Mouse (Mus musculus) kidney, embryonic 16.5 days (tissue): ENCODE results near the gene R3hcc1l. TPM values are rescaled to one million over a fixed set of nuclear protein-coding genes. Genes with fewer than 3 reads are reported as not detected.

Experiments
- ATAC-seq: fragments of 200-750 bp; cut with Nextera tagmentation; 2 replicates; pipeline ENCODE4 v1.8.0; 2017; ENCODE audit warnings: moderate TSS enrichment; ENCODE audit not compliant: low FRiP score, low TSS enrichment
- H3K27ac ChIP-seq: fragments of 300-500 bp; sonication (generic); 2 replicates; pipeline ENCODE4 v1.5.1; 2014; ENCODE audit warnings: low read length
- H3K27me3 ChIP-seq: fragments of 300-500 bp; sonication (generic); 2 replicates; pipeline ENCODE4 v1.6.1; 2014; ENCODE audit warnings: low read length, control low read depth, mixed read lengths; ENCODE audit not compliant: insufficient read depth
- H3K36me3 ChIP-seq: fragments of 300-500 bp; sonication (generic); 2 replicates; pipeline ENCODE4 v1.6.1; 2014; ENCODE audit warnings: low read length, control low read depth, mixed read lengths; ENCODE audit not compliant: insufficient read depth
- H3K4me1 ChIP-seq: fragments of 300-500 bp; sonication (generic); 2 replicates; pipeline ENCODE4 v1.6.1; 2014; ENCODE audit warnings: low read length, control low read depth, mixed read lengths; ENCODE audit not compliant: insufficient read depth
- H3K4me2 ChIP-seq: fragments of 300-500 bp; sonication (generic); replicated peaks from 2 replicates; pipeline ENCODE4 v1.6.1; 2014; ENCODE audit warnings: low read depth, low read length
- H3K4me3 ChIP-seq: fragments of 300-500 bp; sonication (generic); 2 replicates; pipeline ENCODE4 v1.5.1; 2014; ENCODE audit warnings: mild to moderate bottlenecking, low read length
- H3K9ac ChIP-seq: fragments of 300-500 bp; sonication (generic); replicated peaks from 2 replicates; pipeline ENCODE4 v1.6.1; 2014; ENCODE audit warnings: low read length
- H3K9me3 ChIP-seq: fragments of 300-500 bp; sonication (generic); 2 replicates; pipeline ENCODE4 v1.6.1; 2016; ENCODE audit warnings: low read length, control low read depth
- WGBS: fragments of 180-500 bp; shearing (Covaris S2); extraction: QIAGEN DNeasy Blood & Tissue Kit; methylation state at CpG from one replicate; pipeline ENCODE4 v1.1.7; 2014; 5-methylcytosine and 5-hydroxymethylcytosine counted together
- polyA plus RNA-seq: library from polyadenylated mRNA; unstranded; fragments of >200 nt; fragmentation: Nextera tagmentation; extraction: Ambion mirVana; gene quantifications from 2 replicates; pipeline ENCODE4 v1.2.1, GENCODE M21; 2015

Gene R3hcc1l
- polyA plus RNA-seq, 1 experiment from 2014 or later = 19.2 TPM

- Histone ChIP-seq H3K9ac (no peak overlapping the region), H3K27me3 (peaks cover 8% of the 10 kb centered on the region; the same call in 1 of the 2 replicates), H3K27ac (no peak overlapping the region), H3K36me3 (no peaks in the 10 kb centered on the region), H3K4me1 (peaks cover 8% of the 10 kb centered on the region), H3K9me3 (no peaks in the 10 kb centered on the region), H3K4me3 (no peak overlapping the region), H3K4me2 (no peak overlapping the region)
- WGBS = 93% methylated on average over 3 of the region's 3 CpGs
- ATAC-seq = no peak
These were observed 91.2 kb downstream of the R3hcc1l start for GRCm38 (mm10) chr19:42609716-42610115.

DNA sequence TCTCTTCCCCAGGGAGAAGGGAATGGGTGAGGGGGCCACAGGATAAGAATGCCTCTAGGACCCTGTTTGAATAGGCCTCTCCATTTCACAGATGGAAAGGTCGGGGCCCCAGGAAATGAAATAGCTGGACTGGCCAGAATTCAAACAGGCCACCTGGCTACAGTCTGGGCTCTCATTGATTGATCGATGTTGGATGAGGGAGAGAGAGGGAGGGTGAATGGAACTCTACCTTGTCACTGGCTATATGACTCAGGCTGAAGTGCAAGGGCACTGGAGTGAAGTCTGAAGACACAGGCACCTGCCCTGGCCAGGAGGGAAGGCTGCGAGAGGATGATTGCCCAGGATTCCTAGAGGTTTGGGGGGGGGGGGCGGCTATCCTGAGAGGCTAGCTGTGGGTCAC lies 93.2 kb downstream of the R3hcc1l start:
- H3K9me3 ChIP-seq = no peaks in the 10 kb centered on the region
- H3K27ac ChIP-seq = no peak overlapping the region
- H3K9ac ChIP-seq = no peak overlapping the region
- no peak for ATAC-seq
- 68% methylated on average over 4 of the region's 4 CpGs for WGBS
- no peak overlapping the region for H3K4me2 ChIP-seq
- H3K36me3 ChIP-seq = no peaks in the 10 kb centered on the region
- H3K27me3 ChIP-seq = peaks cover 8% of the 10 kb centered on the region; the same call in 1 of the 2 replicates
- H3K4me3 ChIP-seq = no peak overlapping the region
- H3K4me1 ChIP-seq = peaks cover 7% of the 10 kb centered on the region

DNA sequence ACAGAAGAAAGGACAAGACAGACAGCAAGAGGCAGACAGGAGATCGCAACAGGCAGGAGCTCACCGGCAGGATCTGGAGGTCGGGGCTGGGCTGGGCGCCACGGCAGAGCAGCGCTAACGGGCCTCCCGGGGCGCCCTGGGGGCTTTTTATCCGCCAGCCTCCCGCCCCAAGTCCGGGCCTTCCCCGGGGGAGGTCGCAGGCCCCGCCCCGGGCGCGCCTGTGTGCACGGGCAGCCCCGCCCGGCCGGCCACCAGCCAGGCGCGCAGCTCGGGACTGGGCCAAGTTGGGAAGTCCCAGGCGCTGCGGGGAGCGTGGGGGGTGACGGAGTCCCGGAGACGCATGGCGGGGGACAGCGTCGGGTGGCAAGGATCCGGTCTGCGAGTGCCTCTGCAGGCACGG lies 94.1 kb downstream of the R3hcc1l start, which contains the start of gene Loxl4:
TSS of gene Loxl4 (minus strand) at position 160 of the 400 bp plus-strand sequence.
- H3K36me3 ChIP-seq = no peaks in the 10 kb centered on the region
- H3K4me3 ChIP-seq = peak within 1 kb of the TSS; percentile 39
- H3K4me1 ChIP-seq = peaks cover 7% of the 10 kb centered on the region
- no peak within 1 kb of the TSS for H3K27ac ChIP-seq
- H3K9ac ChIP-seq = peak within 1 kb of the TSS; percentile 57
- H3K4me2 ChIP-seq = peak within 1 kb of the TSS; percentile 54
- WGBS = 1% methylated on average over 37 of the region's 37 CpGs
- no peaks in the 10 kb centered on the region for H3K9me3 ChIP-seq
- H3K27me3 ChIP-seq = peaks cover 8% of the 10 kb centered on the region; the same call in 1 of the 2 replicates
- ATAC-seq = peak; percentile 70

- ATAC-seq = peak; percentile 21; the same call in 1 of the 2 replicates
- Histone ChIP-seq H3K4me2 (peak overlapping the region; percentile 54), H3K9me3 (no peaks in the 10 kb centered on the region), H3K27me3 (peaks cover 8% of the 10 kb centered on the region; the same call in 1 of the 2 replicates), H3K27ac (no peak overlapping the region), H3K4me3 (peak overlapping the region; percentile 39), H3K36me3 (no peaks in the 10 kb centered on the region), H3K9ac (peak overlapping the region; percentile 57; the same call in 1 of the 2 replicates), H3K4me1 (peaks cover 7% of the 10 kb centered on the region)
- WGBS = 12% methylated on average over 7 of the region's 7 CpGs
These were observed 94.6 kb downstream of the R3hcc1l start for GRCm38 (mm10) chr19:42613116-42613515.

DNA sequence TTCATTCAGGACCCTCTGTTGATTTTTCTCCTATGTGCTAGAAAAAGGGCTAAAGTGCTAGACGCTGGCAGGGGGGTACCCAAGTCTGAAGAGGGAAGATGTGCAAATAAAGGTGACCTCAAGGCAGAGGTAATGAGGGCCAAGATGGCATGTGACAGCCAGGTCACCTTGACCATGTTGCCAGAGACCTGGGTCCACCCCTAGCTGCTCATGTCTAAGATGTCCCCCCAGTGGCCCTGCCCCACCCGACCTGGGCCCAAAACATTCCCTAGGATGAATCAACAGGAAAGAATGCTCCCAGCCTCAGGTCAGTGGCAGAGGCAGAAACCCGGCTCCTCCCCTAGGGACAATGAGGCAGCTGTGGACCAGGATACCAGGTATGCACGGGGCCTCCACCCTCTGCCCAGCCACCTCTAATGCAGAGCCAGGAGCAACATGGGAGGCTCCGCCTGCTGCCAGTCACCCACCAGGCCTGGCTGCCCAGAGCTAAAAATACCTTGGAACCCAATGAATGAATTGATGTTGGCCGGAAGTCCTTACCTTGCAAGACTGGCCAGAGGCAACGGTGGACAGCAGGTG lies 95.2 kb downstream of the R3hcc1l start:
- Histone ChIP-seq H3K4me3 (no peak overlapping the region), H3K4me2 (no peak overlapping the region), H3K9ac (no peak overlapping the region), H3K27me3 (peaks cover 8% of the 10 kb centered on the region; the same call in 1 of the 2 replicates), H3K4me1 (peaks cover 7% of the 10 kb centered on the region), H3K9me3 (no peaks in the 10 kb centered on the region), H3K27ac (no peak overlapping the region), H3K36me3 (no peaks in the 10 kb centered on the region)
- ATAC-seq = no peak
- WGBS = 62% methylated on average over 7 of the region's 7 CpGs

DNA sequence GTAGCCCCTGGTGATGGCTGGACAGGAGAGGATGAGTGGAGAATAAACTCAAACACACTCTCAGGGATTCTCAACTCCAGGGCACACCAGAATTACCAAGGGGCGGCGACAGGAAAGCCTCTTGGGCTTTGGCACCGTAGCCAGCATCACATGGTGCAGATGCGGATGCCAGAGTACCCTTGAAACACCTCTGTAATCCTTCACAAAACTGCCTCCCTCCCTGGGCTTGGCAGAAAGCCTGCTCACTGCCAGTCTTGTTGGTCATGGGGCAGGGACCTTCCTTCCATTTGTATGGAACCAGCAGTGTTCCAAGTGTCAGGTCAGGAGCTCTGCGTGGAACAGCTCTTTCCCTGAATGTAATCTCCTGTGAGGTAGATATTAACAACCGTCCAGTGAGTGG lies 109.5 kb downstream of the R3hcc1l start:
- H3K4me2 ChIP-seq = no peak overlapping the region
- H3K4me1 ChIP-seq = peaks cover 8% of the 10 kb centered on the region; the same call in 1 of the 2 replicates
- no peak overlapping the region for H3K9ac ChIP-seq
- no peaks in the 10 kb centered on the region for H3K36me3 ChIP-seq
- ATAC-seq = no peak
- no peak overlapping the region for H3K27ac ChIP-seq
- H3K27me3 ChIP-seq = no peaks in the 10 kb centered on the region
- H3K4me3 ChIP-seq = no peak overlapping the region
- no peaks in the 10 kb centered on the region for H3K9me3 ChIP-seq
- 86% methylated on average over 6 of the region's 6 CpGs for WGBS

DNA sequence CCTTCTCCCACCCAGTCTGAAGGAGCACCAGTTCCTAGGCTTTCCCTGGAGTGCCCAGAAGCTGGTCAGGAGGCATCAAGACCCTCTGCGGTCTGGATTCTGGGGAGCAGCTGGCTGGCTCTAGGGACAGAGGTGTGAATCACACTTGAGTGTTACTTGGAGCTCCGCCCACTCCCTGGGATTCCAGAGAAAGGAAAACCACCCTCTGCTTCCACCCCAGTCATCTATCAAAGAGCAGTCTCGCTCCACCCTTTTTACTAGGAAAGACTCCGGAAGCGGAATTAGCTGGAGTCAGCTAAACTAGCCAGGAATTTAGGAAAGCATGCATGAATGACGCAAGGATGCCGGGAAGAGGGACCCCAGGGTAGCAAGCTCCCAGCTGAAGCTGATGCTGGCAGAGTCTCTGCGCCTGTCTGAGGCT lies 113.0 kb downstream of the R3hcc1l start:
- peaks cover 8% of the 10 kb centered on the region; the same call in 1 of the 2 replicates for H3K4me1 ChIP-seq
- no peaks in the 10 kb centered on the region for H3K27me3 ChIP-seq
- ATAC-seq = peak; percentile 59; the same call in 1 of the 2 replicates
- 0 out of 2 replicates have a peak overlapping the region, but pooled peaks have one; percentile 29 for H3K9ac ChIP-seq
- no peaks in the 10 kb centered on the region for H3K9me3 ChIP-seq
- peak overlapping the region; percentile 15; the same call in 1 of the 2 replicates for H3K4me3 ChIP-seq
- H3K4me2 ChIP-seq = peak overlapping the region; percentile 46
- H3K36me3 ChIP-seq = no peaks in the 10 kb centered on the region
- H3K27ac ChIP-seq = 0 out of 2 replicates have a peak overlapping the region, but pooled peaks have one; percentile 49
- WGBS = under 1% methylated on average over 8 of the region's 8 CpGs

- Histone ChIP-seq H3K4me1 (peaks cover 8% of the 10 kb centered on the region; the same call in 1 of the 2 replicates), H3K9me3 (no peaks in the 10 kb centered on the region), H3K36me3 (no peaks in the 10 kb centered on the region), H3K9ac (no peak overlapping the region), H3K27me3 (no peaks in the 10 kb centered on the region), H3K27ac (no peak overlapping the region), H3K4me3 (no peak overlapping the region), H3K4me2 (no peak overlapping the region)
- 50% methylated on average over 4 of the region's 4 CpGs for WGBS
- ATAC-seq = no peak
These were observed 113.7 kb downstream of the R3hcc1l start for GRCm38 (mm10) chr19:42632301-42632700.

DNA sequence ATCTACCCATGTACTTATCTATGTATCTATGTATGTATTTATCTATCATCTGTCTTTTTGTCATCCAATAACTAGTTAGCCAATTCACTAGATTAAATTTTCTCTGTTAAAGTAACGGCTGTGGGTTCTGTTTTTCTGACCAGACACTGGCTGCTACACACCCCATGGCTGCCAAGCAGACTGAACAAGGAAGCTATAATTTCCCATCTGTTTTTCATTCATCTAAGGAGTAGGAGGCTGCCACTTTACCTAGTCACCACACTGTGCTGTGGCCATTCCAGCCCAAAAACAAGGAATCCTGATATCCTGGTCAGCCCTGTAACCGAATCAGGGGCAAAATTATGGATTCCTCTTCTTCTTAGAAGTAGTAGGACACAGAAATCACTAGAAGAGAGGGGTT lies 115.1 kb downstream of the R3hcc1l start:
- Histone ChIP-seq H3K9ac (no peak overlapping the region), H3K4me1 (peaks cover 12% of the 10 kb centered on the region), H3K36me3 (no peaks in the 10 kb centered on the region), H3K4me2 (no peak overlapping the region), H3K9me3 (no peaks in the 10 kb centered on the region), H3K4me3 (no peak overlapping the region), H3K27me3 (no peaks in the 10 kb centered on the region), H3K27ac (no peak overlapping the region)
- 80% methylated on average over 2 of the region's 2 CpGs for WGBS
- no peak for ATAC-seq

DNA sequence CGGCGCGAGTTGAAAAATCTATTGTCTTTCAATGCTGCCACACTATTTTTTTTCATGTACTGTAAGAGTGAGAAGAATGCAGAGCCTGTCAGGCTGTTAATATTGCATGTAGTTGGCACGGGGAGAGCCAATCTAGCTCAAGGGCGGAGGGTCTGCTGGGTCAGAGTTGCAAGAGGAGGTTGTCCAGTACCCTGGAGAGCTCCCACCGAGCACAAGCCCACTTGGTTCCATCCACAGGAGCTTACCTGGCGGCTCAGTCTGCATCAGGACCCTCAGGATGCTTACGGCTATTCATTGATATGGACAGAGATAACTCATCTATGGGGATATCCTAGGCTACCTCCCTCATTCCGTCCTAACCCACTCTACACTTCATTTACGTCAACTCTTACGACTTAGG lies 118.1 kb downstream of the R3hcc1l start:
- H3K4me2 ChIP-seq = no peak overlapping the region
- H3K4me1 ChIP-seq = peaks cover 12% of the 10 kb centered on the region; the same call in 1 of the 2 replicates
- H3K4me3 ChIP-seq = no peak overlapping the region
- 44% methylated on average over 11 of the region's 11 CpGs for WGBS
- ATAC-seq = no peak
- no peaks in the 10 kb centered on the region for H3K9me3 ChIP-seq
- H3K36me3 ChIP-seq = no peaks in the 10 kb centered on the region
- no peaks in the 10 kb centered on the region for H3K27me3 ChIP-seq
- H3K27ac ChIP-seq = no peak overlapping the region
- no peak overlapping the region for H3K9ac ChIP-seq
